Mouse (Mus musculus): ENCODE results near the gene Rcbtb2. TPM values are rescaled to one million over a fixed set of nuclear protein-coding genes. Genes with fewer than 3 reads are reported as not detected.

Rcbtb2 gene
- polyA plus RNA-seq, 1 experiment, result 27.0 TPM

DNA sequence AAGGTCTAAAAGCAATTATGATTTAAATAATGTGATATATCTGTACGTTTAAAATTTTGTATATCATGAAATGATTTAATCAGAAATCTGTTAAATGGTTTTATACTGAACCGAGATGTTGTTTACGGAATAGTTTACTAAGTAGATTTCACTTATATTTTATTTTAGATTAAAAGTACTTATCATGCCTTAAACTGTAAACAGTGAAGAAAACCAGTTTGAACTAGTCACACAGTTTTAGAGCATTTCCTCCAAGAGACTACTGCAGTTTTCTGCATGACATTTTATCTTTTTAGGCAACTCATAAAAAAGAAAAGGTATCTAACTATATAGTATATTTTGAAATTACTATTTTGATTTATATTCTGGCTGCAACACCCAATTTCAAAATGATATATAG, 117.0 kb downstream of the Rcbtb2 start:
- Histone ChIP-seq H3K4me1 (ENCODE audit: control insufficient read depth, insufficient read depth, low read length) (no peaks in the 10 kb centered on the region), H3K27ac (ENCODE audit: insufficient read depth, low read length) (no peak overlapping the region), H3K27me3 (ENCODE audit: control insufficient read depth, insufficient read depth, low read length) (no peaks in the 10 kb centered on the region), H3K4me3 (replicated peaks; ENCODE audit: insufficient read depth, low read depth, low read length) (no peak overlapping the region)
- TF ChIP-seq CTCF (IDR thresholded peaks at IDR 0.05; ENCODE audit: borderline replicate concordance, insufficient read depth, low read depth, low read length) (no peak), POLR2A (IDR thresholded peaks at IDR 0.05; ENCODE audit: borderline replicate concordance, insufficient read depth, low read length) (no peak)
- 65% methylated on average over 3 of the region's 3 CpGs for WGBS
- DNase-seq, result no peak

DNA sequence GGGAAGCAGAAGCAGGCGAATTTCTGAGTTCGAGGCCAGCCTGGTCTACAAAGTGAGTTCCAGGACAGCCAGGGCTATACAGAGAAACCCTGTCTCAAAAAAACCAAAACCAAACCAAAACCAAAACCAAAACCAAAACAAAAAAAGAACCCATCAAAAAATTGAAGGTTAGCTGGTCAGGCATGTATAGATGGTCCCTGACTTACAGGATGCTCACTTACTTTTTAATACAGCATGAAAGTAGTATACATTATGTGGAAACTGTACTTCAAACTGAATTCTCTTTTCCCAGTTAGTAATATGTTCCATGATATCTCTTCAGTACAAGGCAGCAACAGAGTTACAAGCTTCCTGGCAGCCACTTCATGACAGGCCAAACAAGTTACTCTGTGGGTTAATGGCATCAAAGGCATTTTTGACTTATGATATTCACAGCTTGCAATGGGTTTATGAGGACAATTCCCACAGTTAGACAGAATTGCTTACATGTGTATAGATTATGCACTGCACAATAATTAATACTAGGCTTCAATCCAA, 121.3 kb downstream of the Rcbtb2 start:
- H3K4me3 ChIP-seq (replicated peaks; ENCODE audit: insufficient read depth, low read depth, low read length), result no peak overlapping the region
- no peaks in the 10 kb centered on the region for H3K27me3 ChIP-seq (ENCODE audit: control insufficient read depth, insufficient read depth, low read length)
- no peak for DNase-seq
- TF ChIP-seq POLR2A (IDR thresholded peaks at IDR 0.05; ENCODE audit: borderline replicate concordance, insufficient read depth, low read length) (no peak), CTCF (IDR thresholded peaks at IDR 0.05; ENCODE audit: borderline replicate concordance, insufficient read depth, low read depth, low read length) (no peak)
- no peaks in the 10 kb centered on the region for H3K4me1 ChIP-seq (ENCODE audit: control insufficient read depth, insufficient read depth, low read length)
- H3K27ac ChIP-seq (ENCODE audit: insufficient read depth, low read length), result no peak overlapping the region
- 99% methylated on average over 2 of the region's 2 CpGs for WGBS

DNA sequence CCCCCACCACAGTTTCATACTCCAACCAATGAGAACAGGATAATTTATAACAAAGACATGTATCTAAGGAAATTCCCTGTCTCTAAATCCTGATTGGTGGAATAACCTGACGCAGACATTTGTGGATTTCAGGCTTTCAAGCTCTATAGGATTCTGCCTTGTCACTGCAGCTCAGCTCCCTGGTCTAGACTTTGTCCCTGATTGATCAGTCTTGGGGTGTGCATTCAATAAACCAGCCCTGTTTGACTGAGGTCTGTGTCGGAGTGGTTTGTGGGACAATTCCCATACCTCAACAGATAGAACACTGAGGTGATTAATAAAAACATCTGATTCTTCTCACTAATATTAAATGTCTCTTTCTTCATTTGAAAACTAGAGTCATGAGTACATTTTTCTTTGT, 127.2 kb downstream of the Rcbtb2 start:
- TF ChIP-seq CTCF (IDR thresholded peaks at IDR 0.05; ENCODE audit: borderline replicate concordance, insufficient read depth, low read depth, low read length) (no peak), POLR2A (IDR thresholded peaks at IDR 0.05; ENCODE audit: borderline replicate concordance, insufficient read depth, low read length) (no peak)
- Histone ChIP-seq H3K4me3 (replicated peaks; ENCODE audit: insufficient read depth, low read depth, low read length) (no peak overlapping the region), H3K27ac (ENCODE audit: insufficient read depth, low read length) (no peak overlapping the region), H3K27me3 (ENCODE audit: control insufficient read depth, insufficient read depth, low read length) (no peaks in the 10 kb centered on the region), H3K4me1 (ENCODE audit: control insufficient read depth, insufficient read depth, low read length) (no peaks in the 10 kb centered on the region)
- DNase-seq, result no peak
- WGBS, result 99% methylated on average over 2 of the region's 2 CpGs

DNA sequence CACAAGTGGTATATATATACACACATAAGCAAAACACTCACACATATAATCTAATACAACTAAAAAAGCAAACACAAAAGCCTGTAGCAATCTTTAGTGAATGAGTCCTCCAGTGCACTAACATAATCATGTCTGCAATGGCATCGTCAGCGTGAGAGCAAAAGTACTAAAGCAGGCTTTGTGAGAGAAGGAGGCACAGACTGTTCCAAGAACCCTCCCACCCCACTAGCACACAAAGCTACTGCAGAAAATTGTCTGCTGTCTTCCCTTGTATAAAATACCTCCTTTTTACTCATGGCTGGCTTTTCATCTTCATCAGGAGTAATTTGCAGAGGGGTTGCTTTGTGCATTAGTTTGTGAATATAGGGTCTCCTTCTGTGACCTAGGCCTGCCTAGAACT, 129.4 kb downstream of the Rcbtb2 start:
- no peaks in the 10 kb centered on the region for H3K4me1 ChIP-seq (ENCODE audit: control insufficient read depth, insufficient read depth, low read length)
- no peak overlapping the region for H3K4me3 ChIP-seq (replicated peaks; ENCODE audit: insufficient read depth, low read depth, low read length)
- no peaks in the 10 kb centered on the region for H3K27me3 ChIP-seq (ENCODE audit: control insufficient read depth, insufficient read depth, low read length)
- H3K27ac ChIP-seq (ENCODE audit: insufficient read depth, low read length), result no peak overlapping the region
- no peak for DNase-seq
- TF ChIP-seq POLR2A (IDR thresholded peaks at IDR 0.05; ENCODE audit: borderline replicate concordance, insufficient read depth, low read length) (no peak), CTCF (IDR thresholded peaks at IDR 0.05; ENCODE audit: borderline replicate concordance, insufficient read depth, low read depth, low read length) (no peak)
- 77% methylated on average over 2 of the region's 2 CpGs for WGBS

DNA sequence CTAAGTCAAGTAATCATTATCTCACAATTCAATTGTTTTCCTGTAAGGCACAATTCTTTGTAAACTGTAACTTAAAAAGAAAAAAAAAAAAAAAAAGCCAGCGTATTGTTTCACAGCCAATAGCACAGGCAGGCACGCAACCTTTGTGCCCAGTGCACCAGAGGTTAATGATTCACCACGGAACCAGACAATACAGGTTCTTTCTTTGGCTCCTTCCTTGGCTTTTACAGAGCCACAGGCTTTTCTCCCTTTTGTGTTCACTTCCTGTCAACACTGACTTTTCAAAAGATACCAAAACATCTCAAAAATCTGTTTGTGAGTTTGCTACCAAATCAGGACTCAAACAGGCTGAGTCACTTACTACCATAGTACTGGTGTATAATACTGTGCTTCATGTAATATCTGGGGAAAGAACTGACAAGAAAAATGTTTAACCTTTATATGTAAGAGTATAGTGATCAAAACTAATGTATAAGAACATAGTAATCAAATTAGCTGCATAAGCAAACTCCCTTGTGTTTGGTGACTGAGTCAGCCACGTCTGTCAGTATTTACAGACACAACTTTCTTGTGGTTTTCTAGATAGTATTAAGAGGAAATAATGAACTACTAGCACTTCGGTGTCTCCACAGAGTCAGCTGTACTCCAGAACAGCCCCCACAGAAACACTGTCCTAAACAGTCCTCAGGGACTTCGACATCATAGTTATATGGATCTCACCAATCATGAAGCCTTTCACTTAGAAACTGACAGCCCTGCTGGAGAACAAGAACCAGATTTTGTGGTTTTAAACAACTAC, 130.8 kb downstream of the Rcbtb2 start:
- TF ChIP-seq POLR2A (IDR thresholded peaks at IDR 0.05; ENCODE audit: borderline replicate concordance, insufficient read depth, low read length) (no peak), CTCF (IDR thresholded peaks at IDR 0.05; ENCODE audit: borderline replicate concordance, insufficient read depth, low read depth, low read length) (no peak)
- H3K27ac ChIP-seq (ENCODE audit: insufficient read depth, low read length), result no peak overlapping the region
- no peak overlapping the region for H3K4me3 ChIP-seq (replicated peaks; ENCODE audit: insufficient read depth, low read depth, low read length)
- WGBS, result 74% methylated on average over 6 of the region's 6 CpGs
- DNase-seq, result no peak
- H3K4me1 ChIP-seq (ENCODE audit: control insufficient read depth, insufficient read depth, low read length), result no peaks in the 10 kb centered on the region
- H3K27me3 ChIP-seq (ENCODE audit: control insufficient read depth, insufficient read depth, low read length), result no peaks in the 10 kb centered on the region

DNA sequence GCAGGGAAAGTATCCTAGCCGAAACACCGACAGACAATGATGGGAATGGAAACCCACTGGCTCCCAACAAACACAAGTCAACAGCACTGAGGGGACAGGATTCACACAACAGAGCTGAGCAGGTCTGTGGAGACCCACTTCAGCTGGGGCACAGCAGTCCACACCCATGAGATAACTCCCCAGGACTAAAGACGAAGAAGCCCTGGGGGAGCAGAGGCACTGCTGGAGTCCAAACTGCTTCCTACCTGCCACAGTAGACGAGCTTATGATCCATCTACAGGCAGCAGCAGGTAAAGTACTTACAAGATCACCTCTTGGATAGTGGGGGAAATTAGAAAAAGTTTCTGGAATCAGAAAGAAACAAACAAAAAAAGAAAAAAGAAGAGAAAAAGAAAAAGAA, 131.6 kb downstream of the Rcbtb2 start:
- no peak overlapping the region for H3K4me3 ChIP-seq (replicated peaks; ENCODE audit: insufficient read depth, low read depth, low read length)
- 68% methylated on average over 4 of the region's 4 CpGs for WGBS
- TF ChIP-seq POLR2A (IDR thresholded peaks at IDR 0.05; ENCODE audit: borderline replicate concordance, insufficient read depth, low read length) (no peak), CTCF (IDR thresholded peaks at IDR 0.05; ENCODE audit: borderline replicate concordance, insufficient read depth, low read depth, low read length) (no peak)
- no peaks in the 10 kb centered on the region for H3K27me3 ChIP-seq (ENCODE audit: control insufficient read depth, insufficient read depth, low read length)
- H3K27ac ChIP-seq (ENCODE audit: insufficient read depth, low read length), result no peak overlapping the region
- no peak for DNase-seq
- no peaks in the 10 kb centered on the region for H3K4me1 ChIP-seq (ENCODE audit: control insufficient read depth, insufficient read depth, low read length)

DNA sequence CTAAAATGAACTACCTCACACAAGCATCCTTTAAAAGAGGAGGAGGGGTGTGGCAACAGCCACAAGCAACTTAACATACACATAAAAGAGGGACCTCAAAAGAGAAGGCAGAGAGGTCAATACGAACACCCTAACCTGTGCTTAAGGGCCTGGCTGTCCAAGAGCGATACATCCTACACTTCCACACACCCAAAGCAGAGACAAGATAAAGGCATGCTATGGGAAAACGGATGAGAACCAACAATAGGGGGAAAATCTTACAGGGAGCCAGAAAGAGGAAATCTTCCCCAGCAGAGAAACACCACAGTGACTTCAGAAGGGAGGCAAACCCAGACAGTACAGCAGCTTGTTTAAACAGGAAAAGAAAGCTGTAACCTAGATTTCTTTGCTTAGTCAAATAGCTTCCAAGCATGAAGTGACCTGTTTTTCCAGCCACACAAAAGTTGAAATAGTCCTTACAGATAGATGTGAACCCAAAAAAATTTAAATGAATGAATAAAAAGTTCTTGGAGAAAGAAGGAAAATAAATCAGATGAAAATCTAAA, 132.7 kb downstream of the Rcbtb2 start:
- DNase-seq, result no peak
- H3K27ac ChIP-seq (ENCODE audit: insufficient read depth, low read length), result no peak overlapping the region
- WGBS, result 72% methylated on average over 3 of the region's 3 CpGs
- H3K27me3 ChIP-seq (ENCODE audit: control insufficient read depth, insufficient read depth, low read length), result no peaks in the 10 kb centered on the region
- TF ChIP-seq CTCF (IDR thresholded peaks at IDR 0.05; ENCODE audit: borderline replicate concordance, insufficient read depth, low read depth, low read length) (no peak), POLR2A (IDR thresholded peaks at IDR 0.05; ENCODE audit: borderline replicate concordance, insufficient read depth, low read length) (no peak)
- no peaks in the 10 kb centered on the region for H3K4me1 ChIP-seq (ENCODE audit: control insufficient read depth, insufficient read depth, low read length)
- no peak overlapping the region for H3K4me3 ChIP-seq (replicated peaks; ENCODE audit: insufficient read depth, low read depth, low read length)

DNA sequence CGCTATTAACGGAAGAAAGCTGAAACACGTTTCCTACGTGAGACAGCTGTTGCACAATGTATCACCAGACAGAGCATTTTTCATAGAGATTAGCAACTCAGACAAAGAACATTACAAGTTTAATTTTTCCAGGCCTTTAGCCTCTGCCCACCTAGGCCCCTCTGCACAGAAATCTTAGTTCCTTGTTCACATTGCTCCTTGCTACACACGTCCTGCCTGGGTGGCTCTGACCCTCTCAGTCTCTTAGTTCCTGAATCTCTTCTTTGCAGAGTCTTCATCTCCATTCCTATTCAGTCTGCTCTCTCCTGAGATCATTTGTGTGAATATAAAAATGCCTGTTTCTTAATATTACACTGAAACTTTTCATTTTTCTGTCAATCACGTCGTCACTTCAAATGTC, 134.5 kb downstream of the Rcbtb2 start:
- H3K27me3 ChIP-seq (ENCODE audit: control insufficient read depth, insufficient read depth, low read length), result no peaks in the 10 kb centered on the region
- 85% methylated on average over 7 of the region's 7 CpGs for WGBS
- H3K4me3 ChIP-seq (replicated peaks; ENCODE audit: insufficient read depth, low read depth, low read length), result no peak overlapping the region
- TF ChIP-seq POLR2A (IDR thresholded peaks at IDR 0.05; ENCODE audit: borderline replicate concordance, insufficient read depth, low read length) (no peak), CTCF (IDR thresholded peaks at IDR 0.05; ENCODE audit: borderline replicate concordance, insufficient read depth, low read depth, low read length) (no peak)
- no peaks in the 10 kb centered on the region for H3K4me1 ChIP-seq (ENCODE audit: control insufficient read depth, insufficient read depth, low read length)
- no peak for DNase-seq
- no peak overlapping the region for H3K27ac ChIP-seq (ENCODE audit: insufficient read depth, low read length)

Other genes with a start within 250 kb of the Rcbtb2 start
- 0.60 and 1.4 TPM in 2 replicates for gene Cysltr2, start 73.9 kb upstream of the Rcbtb2 start, polyA plus RNA-seq (2012; rRNA removed)
- 2.4 and 2.7 TPM in 2 replicates for gene Lpar6, start 114.9 kb downstream of the Rcbtb2 start, polyA plus RNA-seq (2012; rRNA removed)
- 21.2 and 22.4 TPM in 2 replicates for gene Rb1, start 202.8 kb downstream of the Rcbtb2 start, polyA plus RNA-seq (2012; rRNA removed)